ENCODE assay signal across 18 mouse cellular contexts in the genomic region with DNA sequence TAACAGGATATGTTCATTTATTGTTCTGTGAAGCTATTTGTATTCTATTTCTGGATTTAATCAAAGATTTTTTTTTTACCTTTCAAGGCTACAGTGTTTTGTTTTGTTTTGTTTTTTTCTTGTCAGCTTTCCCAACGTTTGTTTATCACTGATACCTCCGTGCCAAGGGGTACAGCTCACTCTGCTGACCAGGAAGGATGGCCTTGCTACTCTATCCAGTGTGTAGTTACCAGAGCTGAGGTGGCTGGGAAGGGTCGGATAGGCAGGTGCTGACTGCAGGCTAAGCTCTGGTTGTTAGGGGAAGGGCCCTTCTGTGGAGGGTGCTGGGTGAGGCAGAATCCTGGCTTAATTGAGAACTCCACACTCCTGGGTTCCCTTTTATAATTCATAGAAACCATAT.
"Had no signal": no experiment of that assay in that cellular context is flagged by ENCODE, and none has a peak within 500 bp of the region (broad histone marks: within the 10 kb centered on the region; RNA-seq: fewer than 3 reads in every experiment).

No protein-coding gene starts in this region.

- H3K27me3 ChIP-seq: neural tube, embryonic 15.5 days had no signal

- H3K9ac ChIP-seq: lung, embryonic 14.5 days; midbrain, embryonic 12.5 days; neural tube, embryonic 13.5 days; neural tube, embryonic 15.5 days had no signal

- H3K4me3 ChIP-seq: midbrain, embryonic 10.5 days; midbrain, embryonic 12.5 days; myocyte; neural tube, embryonic 13.5 days; neural tube, embryonic 15.5 days had no signal

- H3K36me3 ChIP-seq: neural tube, embryonic 13.5 days; neural tube, embryonic 15.5 days had no signal

- DNase-seq: lung, adult 18-20 months; lung, embryonic 14.5 days; lung, postnatal 10 days; lung, postnatal 4 days; midbrain, embryonic 14.5 days; retina, postnatal 1 day; right cerebral cortex, adult 18-20 months; right cerebral cortex, postnatal 25 days; right cerebral cortex, postnatal 4 days; spleen, adult 18-20 months; thymus, adult 18-20 months; thymus, postnatal 14 days; thymus, postnatal 36 days had no signal

- H3K27ac ChIP-seq: midbrain, embryonic 10.5 days; midbrain, embryonic 12.5 days; neural tube, embryonic 13.5 days; neural tube, embryonic 15.5 days had no signal
